Mouse (Mus musculus) E14TG2a.4 (cell line): ENCODE measurements around the gene Retreg3.

Experiments
- H3K27me3 ChIP-seq: 2 replicates; pipeline ENCODE4 v1.6.1; 2014; ENCODE audit warnings: low read length, control low read depth; ENCODE audit not compliant: insufficient read depth
- H3K36me3 ChIP-seq: 2 replicates; pipeline ENCODE4 v1.6.1; 2014; ENCODE audit warnings: low read length, control low read depth; ENCODE audit not compliant: insufficient read depth
- H3K4me1 ChIP-seq: replicated peaks from 2 replicates; pipeline ENCODE4 v1.6.1; 2014; ENCODE audit warnings: low read depth, low read length, control low read depth
- H3K4me3 ChIP-seq: replicated peaks from 2 replicates; pipeline ENCODE4 v1.5.1; 2014; ENCODE audit warnings: mild to moderate bottlenecking, low read length
- H3K9me3 ChIP-seq: 2 replicates; pipeline ENCODE4 v1.6.1; 2014; ENCODE audit warnings: low read length, control low read depth
- CTCF ChIP-seq: conservative IDR thresholded peaks from 2 replicates; pipeline ENCODE4 v1.5.1; 2014; ENCODE audit warnings: low read length
- NANOG ChIP-seq: IDR thresholded peaks from 2 replicates; pipeline ENCODE4 v1.6.1; 2014; ENCODE audit warnings: borderline replicate concordance, low read length, mixed read lengths
- POU5F1 ChIP-seq: IDR thresholded peaks from 2 replicates; pipeline ENCODE4 v1.6.1; 2014; ENCODE audit warnings: low read length, borderline replicate concordance

Retreg3 gene

DNA sequence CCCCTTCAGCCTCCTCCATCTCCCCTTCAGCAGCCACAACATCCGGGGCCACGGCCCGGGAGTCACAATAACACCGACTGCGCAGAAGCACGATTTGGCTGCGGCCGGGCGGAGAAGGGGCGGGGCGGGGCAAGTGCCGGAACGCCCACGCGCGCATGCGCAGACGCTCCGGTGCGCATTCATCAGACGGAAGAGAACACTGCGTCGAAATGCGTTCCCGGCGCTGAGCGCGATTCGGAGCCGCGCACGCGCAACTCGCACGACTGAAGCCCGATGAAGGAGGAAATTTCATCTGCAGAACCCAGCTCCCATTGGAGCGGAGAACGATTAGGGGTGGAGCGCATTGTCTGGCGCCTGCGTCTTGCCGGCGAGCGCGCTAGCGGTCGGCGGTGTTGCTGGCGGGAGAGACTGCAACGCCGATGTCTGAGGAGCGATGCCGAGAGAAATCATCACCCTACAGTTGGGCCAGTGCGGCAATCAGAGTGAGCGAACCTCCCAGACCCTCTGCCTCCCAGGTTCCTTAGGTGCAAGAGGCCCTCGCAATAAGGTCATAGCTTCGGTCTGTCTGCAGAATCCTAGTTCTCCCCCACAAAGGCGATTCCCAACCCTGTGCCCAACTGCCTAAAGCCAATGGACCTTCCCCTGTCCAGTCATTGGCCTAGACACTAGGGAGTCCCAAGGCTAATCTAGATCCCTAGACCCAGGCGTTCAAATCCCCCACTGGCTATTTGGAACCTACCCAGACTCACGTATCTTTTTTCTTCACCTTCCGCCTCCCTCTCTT lies at the start of gene Retreg3, which contains the start of gene Tubg1:
Retreg3 (minus strand) TSS at position 133 of the 784 bp plus-strand sequence.
Tubg1 (plus strand) TSS at position 178 of the 784 bp plus-strand sequence.
- Histone ChIP-seq H3K36me3 (peaks cover 61% of the 10 kb centered on the region), H3K9me3 (no peaks in the 10 kb centered on the region), H3K4me1 (peaks cover 40% of the 10 kb centered on the region), H3K4me3 (peak within 1 kb of the TSS; percentile 97), H3K27me3 (no peaks in the 10 kb centered on the region)
- TF ChIP-seq CTCF, result no peak
- no peak for TF ChIP-seq NANOG
- TF ChIP-seq POU5F1, result no peak

DNA sequence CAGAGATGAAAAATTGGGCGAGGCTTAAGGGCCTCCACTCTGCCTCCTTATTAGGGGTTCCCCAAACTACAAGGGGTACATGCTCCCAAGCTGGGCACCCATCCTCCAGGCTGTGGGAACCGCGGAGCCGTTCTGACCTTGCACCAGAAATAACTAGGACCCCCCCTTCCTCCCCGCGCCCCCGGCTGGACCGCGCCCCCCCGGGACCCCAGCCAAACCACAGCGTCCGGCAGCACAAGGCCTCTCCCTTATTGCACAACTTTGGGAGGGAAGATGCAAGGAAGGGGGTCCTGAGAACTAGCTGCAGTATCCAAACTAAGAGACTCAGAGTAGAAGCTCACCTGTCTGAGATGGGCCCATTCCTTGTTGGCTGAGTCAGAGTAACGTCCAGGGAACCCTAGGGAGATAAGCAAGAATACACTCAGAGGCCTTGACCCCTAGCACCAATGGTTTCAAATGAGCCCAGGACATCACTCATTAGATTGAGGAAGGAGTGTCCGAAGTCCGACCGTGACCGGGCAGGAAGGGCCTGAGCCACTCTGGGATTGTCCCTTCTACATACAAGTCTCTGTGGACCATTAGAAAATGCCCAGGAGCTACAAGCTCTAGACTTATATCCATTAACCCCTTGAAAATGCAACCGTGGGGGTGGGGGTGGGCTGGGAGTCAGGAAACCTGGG lies 48.7 kb upstream of the Retreg3 start:
- no peaks in the 10 kb centered on the region for H3K9me3 ChIP-seq
- no peak overlapping the region for H3K4me3 ChIP-seq
- peaks cover 15% of the 10 kb centered on the region for H3K36me3 ChIP-seq
- peaks cover 91% of the 10 kb centered on the region for H3K27me3 ChIP-seq
- H3K4me1 ChIP-seq, result peaks cover 60% of the 10 kb centered on the region
- TF ChIP-seq CTCF (no peak), NANOG (no peak), POU5F1 (no peak)

DNA sequence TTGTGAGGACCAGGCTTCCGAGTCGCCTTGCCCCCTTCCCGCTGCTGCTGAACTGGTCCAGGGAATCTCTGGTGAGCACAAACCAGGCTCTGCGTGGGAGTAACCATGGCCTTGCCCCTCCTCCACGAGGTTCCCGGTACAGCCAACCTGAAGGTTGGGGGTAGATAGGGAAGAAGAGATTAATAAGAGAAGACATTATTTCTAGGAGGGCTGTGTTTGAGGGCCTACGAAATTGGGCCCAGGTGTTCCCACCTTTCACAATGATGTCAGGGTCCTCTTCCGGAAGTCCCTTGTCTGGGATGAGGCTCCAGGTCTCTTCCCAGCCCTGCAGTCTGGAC lies 48.2 kb upstream of the Retreg3 start:
- Histone ChIP-seq H3K4me3 (no peak overlapping the region), H3K36me3 (peaks cover 15% of the 10 kb centered on the region), H3K27me3 (peaks cover 91% of the 10 kb centered on the region), H3K9me3 (no peaks in the 10 kb centered on the region), H3K4me1 (peaks cover 60% of the 10 kb centered on the region)
- TF ChIP-seq POU5F1, result no peak
- TF ChIP-seq NANOG, result no peak

DNA sequence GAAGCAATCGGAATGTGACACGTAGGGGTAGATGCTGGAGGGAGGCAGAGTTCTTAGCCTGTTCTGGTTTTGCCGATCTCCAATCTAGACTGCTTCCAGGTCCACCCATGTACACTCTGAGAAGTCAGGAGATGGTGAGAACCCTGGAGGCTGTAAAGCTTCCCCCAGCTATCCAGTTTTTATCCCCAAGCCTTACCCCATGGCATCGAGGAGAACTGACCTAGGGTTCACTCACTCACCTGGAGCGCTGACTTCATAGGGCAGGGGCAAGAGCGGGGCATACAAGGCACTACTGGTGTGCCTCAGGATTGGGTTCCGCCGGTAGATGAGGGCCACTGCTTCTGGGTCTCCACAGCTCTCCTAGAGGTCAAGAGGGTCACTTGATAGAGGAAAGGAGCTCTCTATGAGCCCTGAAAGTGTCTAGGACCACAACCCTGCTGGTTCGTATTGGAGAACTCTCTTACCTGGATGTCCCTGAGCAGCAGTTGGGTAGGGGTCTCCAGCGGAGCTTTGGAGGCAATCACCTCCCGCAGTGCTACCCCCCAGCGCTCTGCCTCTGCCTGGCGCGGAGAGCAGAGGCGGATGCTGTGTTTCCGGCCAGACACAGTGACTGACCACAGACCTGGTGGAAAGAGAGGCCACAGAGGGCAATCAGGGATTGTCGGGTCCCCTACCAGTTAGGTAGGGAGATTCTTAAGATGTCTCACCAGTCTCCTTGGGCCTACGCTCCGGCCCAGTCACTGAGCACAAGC lies 47.7 kb upstream of the Retreg3 start:
- Histone ChIP-seq H3K4me3 (no peak overlapping the region), H3K36me3 (peaks cover 15% of the 10 kb centered on the region), H3K9me3 (no peaks in the 10 kb centered on the region), H3K4me1 (peaks cover 61% of the 10 kb centered on the region), H3K27me3 (peaks cover 92% of the 10 kb centered on the region)
- TF ChIP-seq CTCF (no peak), POU5F1 (no peak), NANOG (no peak)

DNA sequence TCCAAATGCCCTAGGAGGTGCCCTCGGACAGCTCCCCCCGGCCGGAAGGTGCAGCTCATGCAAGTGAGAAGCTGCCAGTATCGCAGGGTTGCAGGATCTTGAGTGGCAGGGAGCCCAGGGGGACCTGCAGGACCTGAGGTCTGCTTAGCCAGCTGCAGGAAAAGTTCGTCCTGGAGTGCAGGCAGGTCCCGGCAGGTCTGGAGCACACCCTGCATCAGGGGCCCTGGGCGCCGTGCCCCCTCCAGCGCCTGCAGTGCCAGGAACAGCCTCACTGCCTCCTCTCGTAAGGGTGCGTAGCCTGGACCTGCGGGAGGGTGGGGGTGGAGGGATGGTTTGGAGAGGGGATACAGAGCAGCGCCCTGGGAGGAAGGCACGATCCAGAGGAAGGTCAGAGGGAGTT lies 46.7 kb upstream of the Retreg3 start:
- H3K27me3 ChIP-seq, result peaks cover 94% of the 10 kb centered on the region
- no peak overlapping the region for H3K4me3 ChIP-seq
- TF ChIP-seq NANOG (no peak), POU5F1 (no peak)
- peaks cover 62% of the 10 kb centered on the region for H3K4me1 ChIP-seq
- peaks cover 15% of the 10 kb centered on the region for H3K36me3 ChIP-seq
- no peaks in the 10 kb centered on the region for H3K9me3 ChIP-seq

DNA sequence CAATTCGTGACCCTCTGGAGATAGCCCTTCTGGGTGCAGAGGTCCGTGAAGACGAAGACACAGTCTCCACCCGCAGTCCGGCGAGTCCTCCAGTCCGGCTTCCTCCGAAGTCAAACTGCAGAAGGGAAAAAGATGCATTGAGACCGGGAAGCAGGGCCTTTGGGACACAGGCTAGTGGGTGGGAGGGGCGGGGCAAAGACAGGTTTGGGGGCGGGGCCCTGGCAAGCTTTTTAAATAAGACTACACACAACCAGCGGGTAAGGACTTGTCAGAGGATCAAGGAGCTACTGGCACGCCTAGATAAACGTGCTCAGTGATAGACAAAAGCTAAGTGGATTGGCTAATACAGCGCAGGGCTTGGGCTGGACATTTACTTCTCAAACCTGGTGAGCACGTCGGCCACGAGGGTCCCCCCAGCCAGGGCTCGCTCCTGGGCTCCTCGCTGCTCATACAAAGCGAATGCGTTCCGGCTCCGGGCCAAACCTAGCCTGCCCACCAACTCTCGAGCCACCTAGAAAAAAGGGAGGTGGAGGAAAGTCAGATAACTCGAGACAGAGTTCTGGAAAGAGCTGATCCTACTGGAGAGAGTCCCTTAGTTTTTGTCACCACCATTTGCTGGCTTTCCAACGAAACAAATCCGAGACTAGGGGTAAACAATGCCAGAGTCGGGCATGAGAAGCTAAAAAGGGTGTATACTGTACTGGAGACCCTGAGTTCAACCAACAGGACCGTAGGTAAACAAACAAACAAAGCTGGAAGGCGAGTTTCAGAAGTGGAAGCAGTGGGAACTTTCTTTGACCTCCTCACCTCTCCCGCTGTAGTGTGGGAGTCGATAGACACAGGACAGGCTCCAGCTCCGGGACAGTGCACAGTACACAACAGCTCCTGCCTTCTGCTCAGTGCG lies 45.2 kb upstream of the Retreg3 start:
- peaks cover 15% of the 10 kb centered on the region for H3K36me3 ChIP-seq
- H3K4me1 ChIP-seq, result peaks cover 55% of the 10 kb centered on the region
- peak overlapping the region; percentile 74 for H3K4me3 ChIP-seq
- H3K27me3 ChIP-seq, result peaks cover 87% of the 10 kb centered on the region
- TF ChIP-seq CTCF, result no peak
- no peak for TF ChIP-seq POU5F1
- TF ChIP-seq NANOG, result no peak
- H3K9me3 ChIP-seq, result no peaks in the 10 kb centered on the region

DNA sequence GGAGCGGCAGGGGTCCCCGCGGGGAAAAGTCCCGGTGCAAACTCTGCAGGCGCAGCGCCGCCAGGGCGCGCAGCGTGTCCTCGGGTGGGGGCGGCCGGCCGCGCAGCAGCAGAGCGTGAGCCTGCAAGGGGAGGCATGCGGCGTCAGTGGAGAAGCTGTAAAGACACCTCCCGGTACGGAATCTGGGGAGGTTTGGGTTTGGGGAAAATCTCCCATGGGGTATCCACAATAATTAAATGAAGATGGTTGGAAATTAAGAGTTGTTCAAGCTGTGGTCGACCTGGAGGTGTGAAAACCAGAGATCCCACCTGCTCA lies 44.6 kb upstream of the Retreg3 start:
- Histone ChIP-seq H3K9me3 (no peaks in the 10 kb centered on the region), H3K36me3 (peaks cover 15% of the 10 kb centered on the region), H3K4me1 (peaks cover 49% of the 10 kb centered on the region), H3K27me3 (peaks cover 82% of the 10 kb centered on the region), H3K4me3 (peak overlapping the region; percentile 74)
- TF ChIP-seq NANOG (no peak), POU5F1 (no peak), CTCF (no peak)
